Mouse (Mus musculus) heart, postnatal 0 days (tissue): Measurements from ENCODE around the gene Atg9b. TPM values are rescaled to one million over a fixed set of nuclear protein-coding genes. Genes with fewer than 3 reads are reported as not detected.

Experiments
- ATAC-seq: fragments of 200-750 bp; cut with Nextera tagmentation; 2 replicates; pipeline ENCODE4 v1.8.0; 2017; ENCODE audit warnings: low read depth, moderate number of reproducible peaks, moderate library complexity; ENCODE audit not compliant: insufficient read depth
- DNase-seq: peaks from one replicate; pipeline ENCODE4 v3.0.0-alpha.2; 2016; ENCODE audit warnings: low spot score
- H3K27ac ChIP-seq: fragments of 300-500 bp; sonication (generic); 2 replicates; pipeline ENCODE4 v1.5.1; 2014; ENCODE audit warnings: low read depth, mild to moderate bottlenecking
- H3K27me3 ChIP-seq: fragments of 300-500 bp; sonication (generic); 2 replicates; pipeline ENCODE4 v1.6.1; 2014; ENCODE audit warnings: low read length, mixed read lengths; ENCODE audit not compliant: control insufficient read depth, insufficient read depth
- H3K36me3 ChIP-seq: fragments of 300-500 bp; sonication (generic); replicated peaks from 2 replicates; pipeline ENCODE4 v1.6.1; 2014; ENCODE audit warnings: low read length, mixed read lengths; ENCODE audit not compliant: control insufficient read depth, insufficient read depth
- H3K4me1 ChIP-seq: fragments of 300-500 bp; sonication (generic); 2 replicates; pipeline ENCODE4 v1.6.1; 2014; ENCODE audit warnings: antibody characterized with exemption; ENCODE audit not compliant: control insufficient read depth, insufficient read depth
- H3K4me2 ChIP-seq: fragments of 300-500 bp; sonication (generic); 2 replicates; pipeline ENCODE4 v1.6.1; 2014; ENCODE audit warnings: low read depth, mild to moderate bottlenecking, low read length, moderate library complexity
- H3K4me3 ChIP-seq: fragments of 300-500 bp; sonication (generic); 2 replicates; pipeline ENCODE4 v1.5.1; 2014; ENCODE audit warnings: low read depth, low read length
- H3K9ac ChIP-seq: fragments of 300-500 bp; sonication (generic); replicated peaks from 2 replicates; pipeline ENCODE4 v1.6.1; 2014; ENCODE audit warnings: low read depth, low read length, mixed read lengths
- H3K9me3 ChIP-seq: fragments of 300-500 bp; sonication (generic); replicated peaks from 2 replicates; pipeline ENCODE4 v1.6.1; 2016; ENCODE audit warnings: low read length; ENCODE audit not compliant: control insufficient read depth
- CTCF ChIP-seq: IDR thresholded peaks from 2 replicates; pipeline ENCODE4 v1.5.1; 2016; ENCODE audit warnings: antibody characterized with exemption, control low read depth, low read depth
- EP300 ChIP-seq: IDR thresholded peaks from 2 replicates; pipeline ENCODE4 v1.6.1; 2016; ENCODE audit warnings: antibody characterized with exemption, low read depth
- WGBS: fragments of 180-500 bp; shearing (Covaris S2); extraction: QIAGEN DNeasy Blood & Tissue Kit; methylation state at CpG from one replicate; pipeline ENCODE4 v1.1.7; 2014; 5-methylcytosine and 5-hydroxymethylcytosine counted together
- polyA plus RNA-seq: library from polyadenylated mRNA; unstranded; fragments of >200 nt; fragmentation: Nextera tagmentation; extraction: Ambion mirVana; gene quantifications from 2 replicates; pipeline ENCODE4 v1.2.1, GENCODE M21; 2015
- total RNA-seq: library from RNA; depleted of rRNA; stranded (reverse); fragments of >200 nt; gene quantifications from 2 replicates; pipeline ENCODE4 v1.2.3, GENCODE M21; 2014; ENCODE audit warnings: low replicate concordance

Gene Atg9b
- total and polyA plus RNA-seq, 2 experiments from 2014 or later: 0.15 to 0.34 TPM

GRCm38 (mm10) chr5:24378700-24379099 is 13.2 kb downstream of the Atg9b start:
- 79% methylated on average over 2 of the region's 2 CpGs for WGBS
- H3K9me3 ChIP-seq: no peaks in the 10 kb centered on the region
- TF ChIP-seq EP300 (no peak), CTCF (no peak)
- no peaks in the 10 kb centered on the region for H3K27me3 ChIP-seq
- no peak for DNase-seq
- H3K9ac ChIP-seq: no peak overlapping the region
- H3K27ac ChIP-seq: no peak overlapping the region
- H3K4me2 ChIP-seq: no peak overlapping the region
- H3K36me3 ChIP-seq: peaks cover 9% of the 10 kb centered on the region; the same call in 1 of the 2 replicates
- H3K4me1 ChIP-seq: peaks cover 18% of the 10 kb centered on the region
- no peak overlapping the region for H3K4me3 ChIP-seq
- no peak for ATAC-seq

DNA sequence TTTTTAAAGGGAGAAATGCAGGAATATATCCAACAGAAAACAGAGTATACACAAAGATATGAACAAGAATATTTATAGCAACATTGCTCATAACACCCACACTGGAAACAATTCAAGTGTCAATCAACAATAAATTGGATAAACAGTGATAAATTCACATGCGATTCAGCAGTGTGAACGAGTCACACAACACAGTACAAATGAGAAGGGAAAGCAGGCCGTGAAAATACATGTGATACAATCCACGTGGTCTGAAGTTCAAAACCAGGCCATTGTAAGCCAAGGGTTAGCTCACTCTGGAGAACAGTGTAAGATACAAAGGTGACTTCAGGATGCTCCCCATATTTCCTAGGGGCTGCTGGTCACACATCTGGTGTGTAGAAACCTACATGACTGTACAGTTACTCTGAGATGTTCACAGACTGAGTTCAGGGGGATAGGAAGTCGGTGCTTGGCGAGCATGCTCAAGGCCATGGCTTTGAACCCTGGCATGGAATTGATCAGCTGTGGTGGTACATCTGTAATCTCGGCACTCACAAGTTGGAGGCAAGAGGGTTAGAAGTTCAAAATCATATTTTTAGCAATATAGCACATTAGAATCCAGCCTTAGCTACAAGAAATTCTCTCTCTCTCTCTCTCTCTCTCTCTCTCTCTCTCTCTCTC is 17.1 kb downstream of the Atg9b start:
- ATAC-seq (no peak), DNase-seq (no peak)
- TF ChIP-seq CTCF (no peak), EP300 (no peak)
- Histone ChIP-seq H3K9me3 (no peaks in the 10 kb centered on the region), H3K36me3 (0 out of 2 replicates have a peak, but pooled peaks cover 11% of the 10 kb centered on the region), H3K9ac (no peak overlapping the region), H3K4me2 (no peak overlapping the region), H3K27me3 (no peaks in the 10 kb centered on the region), H3K27ac (no peak overlapping the region), H3K4me3 (no peak overlapping the region), H3K4me1 (peaks cover 12% of the 10 kb centered on the region)
- 37% methylated on average over 7 of the region's 7 CpGs for WGBS

GRCm38 (mm10) chr5:24374216-24374615 is 17.7 kb downstream of the Atg9b start:
- H3K9ac ChIP-seq: no peak overlapping the region
- peak; percentile 78 for DNase-seq
- 9% methylated on average over 6 of the region's 6 CpGs for WGBS

DNA sequence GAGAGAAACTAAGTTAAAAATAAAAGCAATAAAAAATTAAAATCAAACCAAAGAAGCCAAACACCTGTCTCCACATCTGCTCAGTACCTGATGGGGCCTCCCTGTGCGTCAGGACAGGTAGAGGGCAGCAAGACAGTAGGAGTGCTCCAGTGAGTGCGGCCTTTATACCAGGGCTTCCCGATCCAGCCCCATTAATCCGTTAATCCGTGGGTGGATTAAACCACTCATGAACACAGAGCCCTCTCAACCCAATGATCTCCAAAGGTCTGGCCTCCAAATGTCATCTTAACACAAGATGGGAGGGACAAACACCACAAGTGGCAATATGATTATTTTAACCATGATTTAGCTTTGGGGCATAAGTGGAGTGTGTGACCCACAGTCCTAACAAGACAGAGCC is 18.1 kb downstream of the Atg9b start:
- peaks cover 12% of the 10 kb centered on the region for H3K4me1 ChIP-seq
- 82% methylated on average over 5 of the region's 5 CpGs for whole genome bisulfite sequencing
- DNase-seq (no peak), ATAC-seq (no peak)
- H3K27ac ChIP-seq: peak overlapping the region; percentile 32; the same call in 1 of the 2 replicates
- TF ChIP-seq CTCF (no peak), EP300 (no peak)
- H3K9me3 ChIP-seq: no peaks in the 10 kb centered on the region
- H3K4me3 ChIP-seq: no peak overlapping the region
- H3K27me3 ChIP-seq: no peaks in the 10 kb centered on the region
- 0 out of 2 replicates have a peak, but pooled peaks cover 11% of the 10 kb centered on the region for H3K36me3 ChIP-seq
- no peak overlapping the region for H3K9ac ChIP-seq
- H3K4me2 ChIP-seq: no peak overlapping the region

More at GRCm38 (mm10) chr5:24374216-24374615, 17.7 kb downstream of the Atg9b start:
- Histone ChIP-seq H3K27ac (peak overlapping the region; percentile 32; the same call in 1 of the 2 replicates), H3K4me3 (no peak overlapping the region), H3K9me3 (no peaks in the 10 kb centered on the region), H3K4me2 (no peak overlapping the region), H3K36me3 (0 out of 2 replicates have a peak, but pooled peaks cover 11% of the 10 kb centered on the region), H3K27me3 (no peaks in the 10 kb centered on the region), H3K4me1 (peaks cover 12% of the 10 kb centered on the region)
- no peak for TF ChIP-seq CTCF
- no peak for TF ChIP-seq EP300
- ATAC-seq: peak; percentile 25; the same call in 1 of the 2 replicates

- ATAC-seq: no peak
Measured at GRCm38 (mm10) chr5:24369767-24370166, 22.2 kb downstream of the Atg9b start.

More at GRCm38 (mm10) chr5:24369767-24370166, 22.2 kb downstream of the Atg9b start:
- WGBS: 82% methylated on average over 9 of the region's 9 CpGs
- peaks cover 8% of the 10 kb centered on the region for H3K4me1 ChIP-seq
- H3K9me3 ChIP-seq: no peaks in the 10 kb centered on the region
- no peak overlapping the region for H3K4me3 ChIP-seq
- H3K36me3 ChIP-seq: 0 out of 2 replicates have a peak, but pooled peaks cover 18% of the 10 kb centered on the region
- H3K4me2 ChIP-seq: no peak overlapping the region
- TF ChIP-seq EP300 (no peak), CTCF (no peak)
- H3K9ac ChIP-seq: no peak overlapping the region
- DNase-seq: no peak
- H3K27me3 ChIP-seq: no peaks in the 10 kb centered on the region
- no peak overlapping the region for H3K27ac ChIP-seq
